Mouse (Mus musculus) brain, adult 10 weeks (tissue): ENCODE results near the gene Cxcl17. TPM values are rescaled to one million over a fixed set of nuclear protein-coding genes. Genes with fewer than 3 reads are reported as not detected.

Experiments used
- polyA plus RNA-seq: library from polyadenylated mRNA; stranded (reverse); fragments of 350-450 nt; fragmentation: Illumina TruSeq; extraction: RNeasy Lipid Tissue Mini Kit (QIAGEN cat#74804); gene quantifications from one replicate; pipeline ENCODE4 v1.2.3, GENCODE M21; 2015; ENCODE audit warnings: low read depth, low replicate concordance

The Cxcl17 gene
- not detected for polyA plus RNA-seq

GRCm38 (mm10) chr7:25412833-25413441 lies at the start of gene Cxcl17:
Gene Cxcl17 (minus strand): TSS chr7:25412886.

GRCm38 (mm10) chr7:25398610-25399009 lies 14.1 kb downstream of the Cxcl17 start, which contains the start of gene Lipe:
Gene Lipe (minus strand): TSS chr7:25398710.

GRCm38 (mm10) chr7:25369058-25369749 lies 43.5 kb downstream of the Cxcl17 start, which contains the start of gene Cnfn:
Gene Cnfn (minus strand): TSS chr7:25369724.

Other genes with a start within 250 kb of the Cxcl17 start
- 4.0 TPM for gene Pou2f2, start 233.2 kb downstream of the Cxcl17 start, polyA plus RNA-seq
- gene Dedd2, start 192.3 kb downstream of the Cxcl17 start, polyA plus RNA-seq, result 15.9 TPM
- gene Zfp526, start 191.5 kb downstream of the Cxcl17 start, polyA plus RNA-seq, result 6.3 TPM
- gene Gsk3a, start 175.0 kb downstream of the Cxcl17 start, polyA plus RNA-seq, result 204 TPM
- gene Erf, start 162.1 kb downstream of the Cxcl17 start, polyA plus RNA-seq, result 29.1 TPM
- 104 TPM for gene Cic, start 145.2 kb downstream of the Cxcl17 start, polyA plus RNA-seq
- gene Pafah1b3, start 114.9 kb downstream of the Cxcl17 start, polyA plus RNA-seq, result 39.5 TPM
- 0.51 TPM for gene Prr19, start 111.5 kb downstream of the Cxcl17 start, polyA plus RNA-seq
- gene Tmem145, start 106.8 kb downstream of the Cxcl17 start, polyA plus RNA-seq, result 38.8 TPM
- 50.0 TPM for gene Megf8, start 95.7 kb downstream of the Cxcl17 start, polyA plus RNA-seq
- gene Cnfn, start 43.2 kb downstream of the Cxcl17 start, polyA plus RNA-seq, result not detected
- gene Lipe, start 14.2 kb downstream of the Cxcl17 start, polyA plus RNA-seq, result 6.3 TPM
- 3.0 TPM for gene Ceacam1, start 64.7 kb upstream of the Cxcl17 start, polyA plus RNA-seq
- gene Ceacam2, start 127.0 kb upstream of the Cxcl17 start, polyA plus RNA-seq, result 0.88 TPM
- not detected for gene Erich4, start 203.0 kb upstream of the Cxcl17 start, polyA plus RNA-seq
- 62.6 TPM for gene Dmac2, start 206.5 kb upstream of the Cxcl17 start, polyA plus RNA-seq
- gene B3gnt8, start 213.8 kb upstream of the Cxcl17 start, polyA plus RNA-seq, result 0.24 TPM
- gene Bckdha, start 246.1 kb upstream of the Cxcl17 start, polyA plus RNA-seq, result 46.7 TPM
- 23.8 TPM for gene Exosc5, start 246.3 kb upstream of the Cxcl17 start, polyA plus RNA-seq